Mouse (Mus musculus) midbrain, embryonic 10.5 days (tissue): Measurements from ENCODE around the gene Rcc1l. TPM values are rescaled to one million over a fixed set of nuclear protein-coding genes. Genes with fewer than 3 reads are reported as not detected.
A peak's percentile ranks its signal among the peaks of the same experiment; 100 is the strongest.

Experiments
- DNase-seq: peaks from one replicate; pipeline ENCODE4 v3.0.0-alpha.2; 2017; ENCODE audit warnings: low spot score
- H3K27ac ChIP-seq: fragments of 300-500 bp; sonication (generic); replicated peaks from 2 replicates; pipeline ENCODE4 v1.5.1; 2016; ENCODE audit warnings: mild to moderate bottlenecking
- H3K27me3 ChIP-seq: fragments of 300-500 bp; sonication (generic); 2 replicates; pipeline ENCODE4 v1.6.1; 2016; ENCODE audit warnings: low read depth, mild to moderate bottlenecking; ENCODE audit not compliant: poor library complexity, severe bottlenecking
- H3K36me3 ChIP-seq: fragments of 300-500 bp; sonication (generic); 2 replicates; pipeline ENCODE4 v1.6.1; 2016; ENCODE audit warnings: mild to moderate bottlenecking, moderate library complexity
- H3K4me1 ChIP-seq: fragments of 300-500 bp; sonication (generic); 2 replicates; pipeline ENCODE4 v1.6.1; 2016
- H3K4me3 ChIP-seq: fragments of 300-500 bp; sonication (generic); 2 replicates; pipeline ENCODE4 v1.5.1; 2016; ENCODE audit warnings: mild to moderate bottlenecking, moderate library complexity
- H3K9me3 ChIP-seq: fragments of 300-500 bp; sonication (generic); replicated peaks from 2 replicates; pipeline ENCODE4 v1.6.1; 2016; ENCODE audit warnings: mild to moderate bottlenecking
- WGBS: fragments of 180-500 bp; shearing (Covaris S2); methylation state at CpG from one replicate; pipeline ENCODE4 v1.1.7; 2016; 5-methylcytosine and 5-hydroxymethylcytosine counted together
- polyA plus RNA-seq: library from polyadenylated mRNA; unstranded; fragments of >200 nt; fragmentation: Nextera tagmentation; extraction: Ambion mirVana; gene quantifications from 2 replicates; pipeline ENCODE4 v1.2.1, GENCODE M21; 2016

Rcc1l gene
- polyA plus RNA-seq, 1 experiment from 2014 or later: 38.0 TPM

DNA sequence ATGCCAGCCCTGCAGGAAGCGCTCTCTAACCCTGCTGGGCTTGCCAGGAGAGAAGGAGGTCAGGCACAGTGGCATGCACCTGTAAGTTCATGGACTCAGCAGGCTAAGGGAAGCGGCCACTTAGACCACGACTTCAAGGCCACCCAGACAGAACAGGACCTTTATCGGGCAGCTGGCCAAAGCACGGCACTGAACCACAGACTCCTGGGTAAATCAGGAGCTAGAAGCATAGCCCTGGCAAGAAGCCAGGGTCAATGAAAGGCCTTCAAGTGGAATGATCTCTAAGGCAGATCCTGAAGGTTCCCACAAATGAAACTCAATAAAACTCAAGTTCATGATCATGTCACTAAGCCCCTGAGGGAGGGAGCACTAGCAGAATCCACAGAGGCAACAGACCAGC is 11.9 kb downstream of the Rcc1l start:
- Histone ChIP-seq H3K9me3 (no peaks in the 10 kb centered on the region), H3K4me1 (no peaks in the 10 kb centered on the region), H3K36me3 (peaks cover 91% of the 10 kb centered on the region), H3K27ac (no peak overlapping the region), H3K4me3 (no peak overlapping the region), H3K27me3 (no peaks in the 10 kb centered on the region)
- 91% methylated on average over 5 of the region's 5 CpGs for WGBS
- DNase-seq: no peak

DNA sequence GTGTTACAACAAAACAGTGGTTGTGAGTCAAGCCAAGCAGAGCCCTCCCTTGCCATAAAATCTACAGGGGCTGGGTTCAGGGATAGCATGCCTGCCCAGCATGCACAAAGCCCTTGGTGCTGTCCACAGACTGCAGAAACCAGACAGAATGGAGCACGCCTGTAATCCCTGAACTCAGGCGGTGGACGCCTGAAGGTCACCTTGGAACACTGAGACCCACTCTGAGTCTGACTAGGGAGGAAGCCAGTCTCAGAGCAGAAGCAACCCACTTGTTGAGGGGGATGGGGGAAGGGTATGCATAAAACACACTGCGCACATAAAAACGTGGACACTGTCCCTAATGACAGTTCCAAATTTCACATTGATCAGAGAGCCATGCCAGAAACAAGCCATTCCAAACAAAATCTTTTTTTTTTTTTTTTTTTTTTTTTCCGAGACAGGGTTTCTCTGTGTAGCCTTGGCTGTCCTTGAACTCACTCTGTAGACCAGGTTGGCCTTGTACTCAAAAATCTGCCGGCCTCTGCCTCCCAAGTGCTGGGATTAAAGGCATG is 20.6 kb downstream of the Rcc1l start:
- DNase-seq: no peak
- Histone ChIP-seq H3K27me3 (no peaks in the 10 kb centered on the region), H3K4me1 (no peaks in the 10 kb centered on the region), H3K36me3 (peaks cover 98% of the 10 kb centered on the region), H3K27ac (no peak overlapping the region), H3K9me3 (no peaks in the 10 kb centered on the region), H3K4me3 (no peak overlapping the region)
- 91% methylated on average over 7 of the region's 7 CpGs for WGBS

DNA sequence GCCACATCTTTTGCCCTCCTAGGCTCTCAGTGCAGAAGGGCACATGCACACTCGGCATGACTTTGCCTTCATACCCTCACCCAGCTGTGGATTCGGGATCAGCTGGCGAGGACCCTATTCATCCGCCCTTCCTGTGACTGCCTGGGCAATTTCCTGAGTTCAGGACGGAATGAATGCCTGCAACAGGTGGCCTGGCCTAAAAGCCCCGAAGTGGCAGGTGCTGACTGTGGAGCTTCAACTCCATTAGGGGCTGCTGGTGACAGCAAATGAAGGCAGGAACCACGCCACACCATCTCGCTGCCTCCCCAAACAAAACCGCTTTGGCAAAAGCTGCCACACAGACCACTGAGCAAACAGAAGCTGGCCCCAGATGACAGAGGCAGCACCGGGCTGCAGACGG is 24.7 kb downstream of the Rcc1l start:
- Histone ChIP-seq H3K9me3 (no peaks in the 10 kb centered on the region), H3K27ac (no peak overlapping the region), H3K4me1 (no peaks in the 10 kb centered on the region), H3K27me3 (no peaks in the 10 kb centered on the region), H3K36me3 (peaks cover 98% of the 10 kb centered on the region), H3K4me3 (no peak overlapping the region)
- 90% methylated on average over 11 of the region's 11 CpGs for WGBS
- no peak for DNase-seq

DNA sequence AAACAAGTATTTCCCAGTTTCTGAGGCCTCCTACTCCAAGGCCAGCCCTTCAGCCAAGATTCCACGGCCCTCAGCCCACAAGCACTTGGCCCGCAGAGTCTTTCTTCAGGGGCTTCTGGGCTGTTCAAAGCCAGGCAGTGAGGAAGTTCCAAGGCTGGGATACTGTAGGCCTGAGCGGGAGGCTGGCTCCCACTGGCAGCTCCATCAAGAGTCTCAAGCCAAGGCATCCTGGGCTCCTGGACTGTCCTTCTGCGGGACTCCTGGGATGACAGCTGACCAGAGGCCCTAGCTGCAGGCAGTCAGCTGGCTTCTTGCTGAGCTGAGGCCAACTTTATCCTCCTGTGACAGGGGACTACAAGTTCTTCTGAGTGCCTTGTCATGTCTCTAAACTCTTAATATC is 28.4 kb downstream of the Rcc1l start:
- no peak overlapping the region for H3K27ac ChIP-seq
- H3K36me3 ChIP-seq: peaks cover 83% of the 10 kb centered on the region
- no peaks in the 10 kb centered on the region for H3K27me3 ChIP-seq
- no peak for DNase-seq
- peaks cover 4% of the 10 kb centered on the region; the same call in 1 of the 2 replicates for H3K9me3 ChIP-seq
- no peak overlapping the region for H3K4me3 ChIP-seq
- H3K4me1 ChIP-seq: no peaks in the 10 kb centered on the region
- 89% methylated on average over 4 of the region's 4 CpGs for WGBS

DNA sequence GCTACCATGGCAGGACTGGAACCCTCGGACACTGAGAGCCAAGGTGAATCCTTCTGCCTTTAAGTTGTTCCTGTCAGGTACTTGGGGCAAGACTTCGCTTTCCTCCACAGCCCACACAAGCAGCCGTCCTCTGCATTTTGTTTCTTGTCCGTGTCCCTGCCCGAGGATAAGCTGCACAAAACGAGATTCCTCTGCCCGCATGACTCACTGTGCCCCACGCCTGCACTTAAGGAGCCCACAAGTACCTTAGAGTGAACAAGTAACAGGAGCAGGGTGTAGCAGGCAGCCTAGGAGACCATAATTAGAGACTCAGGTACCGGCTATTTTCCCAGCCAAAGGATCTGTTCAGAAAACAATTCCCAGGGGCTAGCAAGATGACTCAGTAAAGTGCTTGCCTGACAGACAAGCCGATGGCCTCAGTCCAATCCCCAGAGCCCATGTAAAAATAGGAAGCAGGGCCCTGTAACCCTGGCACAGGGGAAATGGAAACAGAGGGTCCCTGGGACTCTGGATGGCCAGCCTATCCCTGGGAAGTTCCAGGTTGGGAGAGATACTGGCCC is 29.3 kb downstream of the Rcc1l start:
- Histone ChIP-seq H3K4me1 (no peaks in the 10 kb centered on the region), H3K9me3 (peaks cover 7% of the 10 kb centered on the region), H3K27me3 (no peaks in the 10 kb centered on the region), H3K27ac (no peak overlapping the region), H3K4me3 (no peak overlapping the region), H3K36me3 (peaks cover 82% of the 10 kb centered on the region)
- WGBS: 90% methylated on average over 10 of the region's 10 CpGs
- DNase-seq: no peak

DNA sequence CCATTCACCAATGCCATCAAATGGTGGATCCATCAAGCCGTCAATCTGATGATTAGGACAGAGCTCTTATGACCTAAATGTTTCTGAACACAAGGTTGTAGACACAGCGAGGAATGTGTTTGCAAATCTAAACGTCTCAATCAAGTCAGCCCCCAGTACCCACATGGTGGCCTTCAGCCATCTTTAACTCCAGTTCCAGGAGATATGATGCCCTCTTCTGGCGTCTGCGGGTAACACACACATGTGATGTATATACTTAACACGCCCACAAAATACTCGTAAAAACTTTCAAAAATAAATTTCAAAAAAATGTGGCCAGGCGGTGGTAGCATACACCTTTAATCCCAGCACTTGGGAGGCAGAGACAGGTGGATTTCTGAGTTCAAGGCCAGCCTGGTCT is 31.6 kb downstream of the Rcc1l start:
- H3K36me3 ChIP-seq: peaks cover 72% of the 10 kb centered on the region
- WGBS: 92% methylated on average over 8 of the region's 8 CpGs

DNA sequence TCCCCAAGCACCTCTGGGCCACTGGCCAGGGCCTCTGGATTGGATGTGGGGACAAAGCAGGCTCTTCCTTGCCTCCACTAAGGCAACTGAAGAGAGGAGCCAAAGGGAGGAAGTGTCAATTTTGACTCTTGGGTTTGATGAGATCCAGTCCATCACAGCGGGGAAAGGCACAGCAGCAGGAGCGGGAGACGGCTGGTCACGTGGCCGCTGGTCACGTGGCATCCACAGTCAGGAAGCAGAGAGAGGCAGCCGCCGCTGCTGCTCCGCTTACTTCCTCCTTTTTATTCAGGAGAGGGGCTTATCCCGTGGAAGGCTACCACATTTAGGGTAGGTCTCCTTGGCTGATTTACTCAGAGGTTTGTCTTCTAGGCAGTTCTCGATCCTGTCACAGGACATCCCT is 34.2 kb downstream of the Rcc1l start:
- Histone ChIP-seq H3K4me1 (no peaks in the 10 kb centered on the region), H3K27ac (no peak overlapping the region), H3K36me3 (peaks cover 66% of the 10 kb centered on the region), H3K4me3 (no peak overlapping the region), H3K9me3 (peaks cover 7% of the 10 kb centered on the region), H3K27me3 (no peaks in the 10 kb centered on the region)
- no peak for DNase-seq
- WGBS: 78% methylated on average over 11 of the region's 11 CpGs

More for the DNA sequence above, 31.6 kb downstream of the Rcc1l start:
- Histone ChIP-seq H3K4me3 (no peak overlapping the region), H3K27ac (no peak overlapping the region), H3K9me3 (peaks cover 7% of the 10 kb centered on the region), H3K4me1 (no peaks in the 10 kb centered on the region), H3K27me3 (no peaks in the 10 kb centered on the region)
- DNase-seq: no peak

DNA sequence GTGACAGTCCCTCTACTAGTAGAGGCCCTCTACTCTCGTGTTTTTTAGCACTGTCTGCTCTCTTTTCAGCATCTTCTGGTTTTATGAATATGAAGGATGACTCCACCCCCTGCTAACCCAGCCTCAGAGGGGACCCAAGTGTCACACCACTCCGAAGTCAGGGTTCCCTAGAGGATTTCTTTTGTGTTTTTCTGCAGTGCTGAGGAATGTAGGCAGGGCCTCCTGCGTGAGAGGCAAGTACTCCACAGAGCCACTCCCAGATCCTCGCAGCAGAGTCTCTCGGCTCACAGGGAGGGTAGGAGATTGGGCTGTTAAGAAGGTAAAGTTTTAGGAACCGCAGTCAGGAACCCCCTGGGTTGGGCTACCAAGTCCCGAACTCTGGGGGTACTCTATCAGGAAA is 35.3 kb downstream of the Rcc1l start:
- 76% methylated on average over 7 of the region's 7 CpGs for WGBS
- Histone ChIP-seq H3K27me3 (no peaks in the 10 kb centered on the region), H3K36me3 (peaks cover 71% of the 10 kb centered on the region)

DNA sequence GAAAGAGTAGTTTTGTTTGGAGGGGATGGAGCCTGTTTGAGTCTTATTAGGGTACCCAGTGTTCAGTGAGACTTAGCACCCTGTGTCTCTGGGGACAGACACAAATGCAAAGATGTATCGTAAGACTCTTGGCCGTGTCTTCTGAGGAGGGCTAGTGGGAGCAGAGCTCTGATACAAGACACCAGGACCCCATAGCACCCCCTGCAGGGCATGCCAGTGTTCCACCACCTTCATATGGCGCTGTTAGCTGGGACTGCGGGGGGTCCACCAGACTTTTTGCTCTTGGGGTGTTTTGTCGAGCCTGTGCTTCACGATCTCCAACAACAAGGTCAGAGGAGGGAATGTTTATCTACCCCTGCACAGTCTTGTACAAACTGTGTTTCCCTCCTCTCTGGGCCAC is 37.1 kb downstream of the Rcc1l start:
- WGBS: 90% methylated on average over 6 of the region's 6 CpGs
- Histone ChIP-seq H3K4me1 (no peaks in the 10 kb centered on the region), H3K9me3 (peaks cover 3% of the 10 kb centered on the region), H3K4me3 (no peak overlapping the region), H3K27ac (no peak overlapping the region), H3K27me3 (no peaks in the 10 kb centered on the region), H3K36me3 (peaks cover 76% of the 10 kb centered on the region)
- DNase-seq: no peak

More for the DNA sequence above, 35.3 kb downstream of the Rcc1l start:
- Histone ChIP-seq H3K9me3 (peaks cover 7% of the 10 kb centered on the region), H3K4me1 (no peaks in the 10 kb centered on the region), H3K4me3 (no peak overlapping the region), H3K27ac (no peak overlapping the region)
- DNase-seq: no peak

DNA sequence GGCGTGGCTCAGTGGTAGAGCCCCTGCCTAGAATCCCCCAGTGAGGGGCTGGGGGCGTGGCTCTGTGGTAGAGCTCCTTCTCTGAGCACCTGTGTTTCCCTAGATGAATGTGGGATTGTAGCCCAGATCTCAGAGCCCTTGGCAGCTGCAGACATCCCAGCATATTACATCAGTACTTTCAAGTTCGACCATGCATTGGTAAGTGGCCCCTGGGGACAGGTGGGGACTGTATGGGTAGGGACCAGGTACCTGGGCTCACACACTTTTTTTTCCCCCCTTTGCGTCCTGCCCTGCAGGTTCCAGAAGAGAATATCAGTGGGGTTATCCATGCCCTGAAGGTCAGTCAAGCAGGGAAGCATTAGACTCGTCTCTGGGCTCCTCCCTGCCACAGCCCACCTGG is 38.6 kb downstream of the Rcc1l start:
- H3K36me3 ChIP-seq: peaks cover 78% of the 10 kb centered on the region
- H3K9me3 ChIP-seq: peaks cover 3% of the 10 kb centered on the region
- no peaks in the 10 kb centered on the region for H3K4me1 ChIP-seq
- H3K27ac ChIP-seq: no peak overlapping the region
- DNase-seq: no peak
- H3K4me3 ChIP-seq: no peak overlapping the region
- 90% methylated on average over 5 of the region's 5 CpGs for WGBS
- no peaks in the 10 kb centered on the region for H3K27me3 ChIP-seq

DNA sequence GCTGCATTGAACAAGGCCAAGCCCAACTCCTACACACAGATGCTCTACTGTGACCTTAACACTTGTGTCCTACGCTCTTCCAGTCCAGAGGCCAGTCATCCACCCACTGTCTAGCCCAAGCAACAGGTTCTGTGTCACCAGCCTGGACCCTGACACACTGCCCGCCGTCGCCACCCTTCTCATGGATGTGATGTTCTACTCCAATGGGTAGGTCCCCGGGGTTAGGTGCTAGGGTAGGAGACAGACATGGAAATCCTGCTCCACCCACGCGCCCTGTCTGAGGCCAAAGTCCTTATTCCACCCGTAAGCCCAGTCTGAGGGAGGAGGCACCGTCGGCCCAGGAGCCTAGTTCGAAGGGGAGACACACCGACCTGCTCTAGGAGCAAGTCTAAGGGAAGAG is 40.6 kb downstream of the Rcc1l start:
- DNase-seq: no peak
- H3K9me3 ChIP-seq: no peaks in the 10 kb centered on the region
- WGBS: 92% methylated on average over 12 of the region's 12 CpGs
- no peaks in the 10 kb centered on the region for H3K27me3 ChIP-seq
- H3K27ac ChIP-seq: no peak overlapping the region
- H3K4me3 ChIP-seq: no peak overlapping the region
- peaks cover 70% of the 10 kb centered on the region for H3K36me3 ChIP-seq
- H3K4me1 ChIP-seq: peaks cover 16% of the 10 kb centered on the region

DNA sequence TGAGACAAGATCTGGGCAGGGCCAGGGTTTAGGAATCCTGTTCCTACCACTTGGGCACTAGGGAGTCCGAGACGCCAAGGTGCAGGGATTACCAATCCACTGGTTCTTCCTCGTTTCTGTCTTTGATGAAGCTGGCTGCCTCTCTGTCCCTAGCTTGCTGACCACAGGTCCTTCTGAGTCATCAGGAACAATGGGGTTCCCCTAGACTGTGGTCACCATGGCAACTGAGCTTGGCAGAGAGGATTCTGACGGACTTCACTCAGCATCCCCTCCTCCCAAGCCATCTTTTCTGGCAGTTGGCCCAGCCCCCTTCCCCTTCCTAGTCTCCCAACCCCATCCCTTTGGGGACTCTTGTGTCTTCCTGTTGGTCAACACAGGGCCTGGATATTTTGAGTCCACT is 45.0 kb downstream of the Rcc1l start:
- H3K4me1 ChIP-seq: peaks cover 17% of the 10 kb centered on the region
- 20% methylated on average over 4 of the region's 4 CpGs for WGBS
- DNase-seq: peak; percentile 67
- no peaks in the 10 kb centered on the region for H3K27me3 ChIP-seq
- peaks cover 6% of the 10 kb centered on the region for H3K9me3 ChIP-seq
- H3K27ac ChIP-seq: peak overlapping the region; percentile 66
- peaks cover 64% of the 10 kb centered on the region for H3K36me3 ChIP-seq
- H3K4me3 ChIP-seq: no peak overlapping the region

DNA sequence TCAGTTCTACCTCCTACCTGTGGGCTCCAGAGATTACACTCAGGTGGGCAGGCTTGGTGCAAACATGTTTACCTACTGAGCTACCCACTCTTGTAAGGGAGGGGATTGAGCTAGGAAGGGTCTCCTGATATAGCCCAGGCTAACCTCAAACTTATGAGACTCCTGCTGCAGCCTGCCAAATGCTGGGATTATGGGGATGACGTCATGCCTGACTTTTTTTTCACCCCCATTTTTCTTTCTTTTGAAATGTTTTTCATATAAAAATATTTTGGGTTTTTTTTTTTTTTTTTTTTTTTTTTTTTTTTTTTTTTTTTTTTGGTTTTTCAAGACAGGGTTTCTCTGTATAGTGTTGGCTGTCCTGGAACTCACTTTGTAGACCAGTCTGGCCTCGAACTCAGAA is 50.3 kb downstream of the Rcc1l start:
- DNase-seq: no peak
- peaks cover 6% of the 10 kb centered on the region for H3K9me3 ChIP-seq
- H3K27me3 ChIP-seq: no peaks in the 10 kb centered on the region
- peaks cover 8% of the 10 kb centered on the region for H3K4me1 ChIP-seq
- WGBS: 96% methylated on average over 2 of the region's 2 CpGs
- peaks cover 34% of the 10 kb centered on the region for H3K36me3 ChIP-seq
- H3K4me3 ChIP-seq: no peak overlapping the region
- no peak overlapping the region for H3K27ac ChIP-seq

DNA sequence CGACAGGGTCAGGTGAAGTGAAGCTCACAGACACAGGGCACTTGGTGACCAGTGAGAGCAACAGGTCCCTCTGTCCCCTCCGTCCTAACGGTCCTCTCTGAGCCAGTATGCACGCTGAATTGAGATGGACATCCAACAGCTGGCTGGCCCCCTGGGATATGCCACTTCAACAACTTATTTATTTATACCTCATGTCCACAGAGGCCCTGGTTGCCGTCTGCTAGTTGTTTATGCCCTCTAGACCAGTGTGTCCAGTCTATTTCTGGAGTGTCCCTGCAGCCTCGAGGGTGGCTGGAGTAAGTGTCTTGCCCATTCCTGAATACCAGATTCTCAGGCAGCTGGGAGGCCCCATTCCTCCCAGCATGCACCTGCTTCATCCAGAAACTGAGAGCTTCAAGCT is 52.7 kb downstream of the Rcc1l start:
- Histone ChIP-seq H3K36me3 (peaks cover 31% of the 10 kb centered on the region), H3K9me3 (peaks cover 6% of the 10 kb centered on the region), H3K4me1 (peaks cover 17% of the 10 kb centered on the region), H3K27me3 (no peaks in the 10 kb centered on the region), H3K4me3 (no peak overlapping the region), H3K27ac (no peak overlapping the region)
- WGBS: 91% methylated on average over 6 of the region's 6 CpGs
- no peak for DNase-seq
